In genomic region chr11:96917415-96917814, GRCm38 (mm10) we compare ENCODE assay signal across 11 mouse cellular contexts. TPM values are rescaled to one million over a fixed set of nuclear protein-coding genes. Genes with fewer than 3 reads are reported as not detected.
DNase-seq lines count a peak whose midpoint lies in the region; ATAC-seq and TF ChIP-seq lines count a peak whose summit lies in the region.
"Had no signal": no experiment of that assay in that cellular context is flagged by ENCODE, and none has a peak within 500 bp of the region (broad histone marks: within the 10 kb centered on the region; RNA-seq: fewer than 3 reads in every experiment).

No protein-coding gene starts in this region.

- 82% methylated on average over 6 of the region's 6 CpGs for WGBS in kidney, embryonic 16.5 days
- WGBS in kidney, embryonic 15.5 days, result 83% methylated on average over 6 of the region's 6 CpGs
- 82% methylated on average over 6 of the region's 6 CpGs for WGBS in limb, embryonic 10.5 days
- WGBS in small intestine, adult 2 months, result 38% methylated on average over 6 of the region's 6 CpGs

- H3K36me3 ChIP-seq in kidney, embryonic 16.5 days (ENCODE audit: insufficient read depth, low read length), result no peaks in the 10 kb centered on the region
- no peaks in the 10 kb centered on the region for H3K36me3 ChIP-seq in kidney, embryonic 15.5 days
- peaks cover 7% of the 10 kb centered on the region for H3K36me3 ChIP-seq in limb, embryonic 10.5 days
- no peaks in the 10 kb centered on the region for H3K36me3 ChIP-seq in small intestine, adult 2 months (ENCODE audit: control insufficient read depth, insufficient read depth, low read length)

- no peak overlapping the region for H3K9ac ChIP-seq in kidney, embryonic 16.5 days (replicated peaks; ENCODE audit: low read length)
- no peak overlapping the region for H3K9ac ChIP-seq in kidney, embryonic 15.5 days
- H3K9ac ChIP-seq: embryonic facial prominence, embryonic 15.5 days; midbrain, embryonic 13.5 days had no signal

- no peak overlapping the region for H3K27ac ChIP-seq in kidney, embryonic 16.5 days (ENCODE audit: low read length)
- no peak overlapping the region for H3K27ac ChIP-seq in kidney, embryonic 15.5 days
- peak overlapping the region; percentile 68; the same call in 1 of the 2 replicates for H3K27ac ChIP-seq in limb, embryonic 10.5 days
- H3K27ac ChIP-seq in small intestine, adult 2 months (ENCODE audit: insufficient read depth, low read depth, low read length), result peak overlapping the region; percentile 97
- H3K27ac ChIP-seq: midbrain, embryonic 13.5 days had no signal

- no peaks in the 10 kb centered on the region for H3K9me3 ChIP-seq in kidney, embryonic 16.5 days (ENCODE audit: low read length)
- H3K9me3 ChIP-seq in kidney, embryonic 15.5 days (replicated peaks), result no peaks in the 10 kb centered on the region
- no peaks in the 10 kb centered on the region for H3K9me3 ChIP-seq in limb, embryonic 10.5 days (replicated peaks)
- H3K9me3 ChIP-seq: embryonic facial prominence, embryonic 15.5 days; midbrain, embryonic 13.5 days had no signal

- DNase-seq in c-Kit-positive CD71-positive TER-119-positive erythroid progenitor cells, embryonic 14.5 days (ENCODE audit: low spot score), result peak; percentile 79
- no peak for DNase-seq in limb, embryonic 10.5 days (ENCODE audit: low spot score)
- DNase-seq in frontal cortex, adult 2 months (ENCODE audit: extremely low spot score in 1 of 2, low spot score in 1 of 2), result no peak
- DNase-seq: cerebellum, adult 8-10 months; thymus, postnatal 4 days had no signal

- no peak overlapping the region for H3K4me3 ChIP-seq in kidney, embryonic 16.5 days (ENCODE audit: low read length)
- H3K4me3 ChIP-seq in kidney, embryonic 15.5 days (replicated peaks), result no peak overlapping the region
- no peak overlapping the region for H3K4me3 ChIP-seq in limb, embryonic 10.5 days
- no peak overlapping the region for H3K4me3 ChIP-seq in small intestine, adult 2 months (ENCODE audit: low read depth, low read length)

- TF ChIP-seq CTCF in small intestine, adult 2 months (IDR thresholded peaks at IDR 0.05; ENCODE audit: extremely low read depth, insufficient read length, insufficient replicate concordance, low read depth, low read length), result no peak

- peaks cover 8% of the 10 kb centered on the region for H3K4me1 ChIP-seq in kidney, embryonic 16.5 days (ENCODE audit: insufficient read depth, low read length)
- peaks cover 15% of the 10 kb centered on the region for H3K4me1 ChIP-seq in kidney, embryonic 15.5 days
- peaks cover 19% of the 10 kb centered on the region for H3K4me1 ChIP-seq in limb, embryonic 10.5 days
- H3K4me1 ChIP-seq in small intestine, adult 2 months (ENCODE audit: control insufficient read depth, insufficient read depth, insufficient read length, low read length), result peaks cover 34% of the 10 kb centered on the region

- ATAC-seq in kidney, embryonic 16.5 days (ENCODE audit: low FRiP score, low TSS enrichment), result no peak
- no peak for ATAC-seq in kidney, embryonic 15.5 days (replicated peaks; ENCODE audit: low FRiP score)
- no peak for ATAC-seq in activated CD4-positive, CD25-positive, alpha-beta regulatory T cell, adult 4 months

- 0 out of 2 replicates have a peak overlapping the region, but pooled peaks have one; percentile 58 for H3K4me2 ChIP-seq in kidney, embryonic 16.5 days (replicated peaks; ENCODE audit: low read depth, low read length)
- H3K4me2 ChIP-seq in kidney, embryonic 15.5 days, result no peak overlapping the region

- no peaks in the 10 kb centered on the region for H3K27me3 ChIP-seq in kidney, embryonic 16.5 days (ENCODE audit: insufficient read depth, low read length)
- no peaks in the 10 kb centered on the region for H3K27me3 ChIP-seq in kidney, embryonic 15.5 days
- H3K27me3 ChIP-seq in limb, embryonic 10.5 days (ENCODE audit: low read depth, poor library complexity, severe bottlenecking), result no peaks in the 10 kb centered on the region
- H3K27me3 ChIP-seq in small intestine, adult 2 months (ENCODE audit: control insufficient read depth, insufficient read depth, low read length), result no peaks in the 10 kb centered on the region
- H3K27me3 ChIP-seq: embryonic facial prominence, embryonic 15.5 days had no signal

- TF ChIP-seq POLR2A in small intestine, adult 2 months (IDR thresholded peaks at IDR 0.05; ENCODE audit: low read depth, low read length), result no peak; the same call in 1 of the 2 replicates

RNA-seq across cellular contexts. Expression of gene Cdk5rap3, which starts 1.1 kb away (rescaled TPM):
- 83.7 and 88.3 TPM in 2 replicates for polyA plus RNA-seq in kidney, embryonic 16.5 days (2015; fragmentation: Nextera tagmentation; extraction: Ambion mirVana)
- polyA plus RNA-seq in kidney, embryonic 15.5 days (2015; fragmentation: Nextera tagmentation; extraction: Ambion mirVana), result 78.9 and 79.5 TPM in 2 replicates
- polyA plus RNA-seq in limb, embryonic 10.5 days (2016; fragmentation: Nextera tagmentation; extraction: Ambion mirVana), result 85.3 and 90.0 TPM in 2 replicates
- polyA plus RNA-seq in small intestine, adult 2 months (2012; rRNA removed), result 23.2 and 33.1 TPM in 2 replicates
- 10 to 100 TPM; 86.7 to 92.1 TPM for polyA plus RNA-seq in activated CD4-positive, CD25-positive, alpha-beta regulatory T cell, adult 4 months (2017; shearing (Covaris generic))
- 37.8 and 45.8 TPM in 2 replicates for polyA plus RNA-seq in frontal cortex, adult 2 months (2012; rRNA removed)

RNA-seq across cellular contexts. Expression of gene Prr15l, which starts 10.5 kb away (rescaled TPM):
- polyA plus RNA-seq in kidney, embryonic 16.5 days (2015; fragmentation: Nextera tagmentation; extraction: Ambion mirVana), result 52.5 and 55.8 TPM in 2 replicates
- polyA plus RNA-seq in kidney, embryonic 15.5 days (2015; fragmentation: Nextera tagmentation; extraction: Ambion mirVana), result 37.6 and 38.7 TPM in 2 replicates
- 0.58 and 0.71 TPM in 2 replicates for polyA plus RNA-seq in limb, embryonic 10.5 days (2016; fragmentation: Nextera tagmentation; extraction: Ambion mirVana)
- 56.6 and 137 TPM in 2 replicates for polyA plus RNA-seq in small intestine, adult 2 months (2012; rRNA removed)
- polyA plus RNA-seq in activated CD4-positive, CD25-positive, alpha-beta regulatory T cell, adult 4 months (2017; shearing (Covaris generic)), result under 1 TPM in 1 of 2 experiments, not detected in 1; 0.15 TPM
- not detected in 2 replicates for polyA plus RNA-seq in frontal cortex, adult 2 months (2012; rRNA removed)
- polyA plus RNA-seq: midbrain, embryonic 13.5 days had no signal

RNA-seq across cellular contexts. Expression of gene Pnpo, which starts 26.4 kb away (rescaled TPM):
- 38.0 TPM in 2 replicates for polyA plus RNA-seq in kidney, embryonic 16.5 days (2015; fragmentation: Nextera tagmentation; extraction: Ambion mirVana)
- polyA plus RNA-seq in kidney, embryonic 15.5 days (2015; fragmentation: Nextera tagmentation; extraction: Ambion mirVana), result 34.3 and 42.6 TPM in 2 replicates
- polyA plus RNA-seq in limb, embryonic 10.5 days (2016; fragmentation: Nextera tagmentation; extraction: Ambion mirVana), result 31.3 and 33.0 TPM in 2 replicates
- polyA plus RNA-seq in small intestine, adult 2 months (2012; rRNA removed), result 28.4 and 44.6 TPM in 2 replicates
- polyA plus RNA-seq in activated CD4-positive, CD25-positive, alpha-beta regulatory T cell, adult 4 months (2017; shearing (Covaris generic)), result 10 to 100 TPM; 25.6 to 33.4 TPM
- 34.9 and 35.9 TPM in 2 replicates for polyA plus RNA-seq in frontal cortex, adult 2 months (2012; rRNA removed)

Comparison
In these comparisons a context has a peak if more than half of its experiments do, and no peak if none do; other contexts are left out.
1. H3K27ac ChIP-seq: peak in limb, embryonic 10.5 days (single experiment) and small intestine, adult 2 months (single experiment); none in kidney, embryonic 16.5 days (single experiment) and kidney, embryonic 15.5 days (single experiment).
2. RNA of gene Prr15l, which starts 10.5 kb away (polyA plus RNA-seq): 56.6 to 137 TPM in small intestine, adult 2 months, 52.5 to 55.8 TPM in kidney, embryonic 16.5 days and 37.6 to 38.7 TPM in kidney, embryonic 15.5 days; 0.58 to 0.71 TPM in limb, embryonic 10.5 days, 0.15 TPM in activated CD4-positive, CD25-positive, alpha-beta regulatory T cell, adult 4 months and not detected in frontal cortex, adult 2 months; every median in the first group is over 10 times any median in the second.